Mouse (Mus musculus) limb, embryonic 12.5 days (tissue): ENCODE data around the gene Schip1. TPM values are rescaled to one million over a fixed set of nuclear protein-coding genes. Genes with fewer than 3 reads are reported as not detected.

ENCODE experiments used
- ATAC-seq: fragments of 200-750 bp; cut with Nextera tagmentation; 2 replicates; pipeline ENCODE4 v1.8.0; 2017; ENCODE audit warnings: low read depth, moderate TSS enrichment; ENCODE audit not compliant: insufficient number of reproducible peaks, insufficient read depth, low FRiP score, low TSS enrichment
- H3K27ac ChIP-seq: fragments of 300-500 bp; sonication (generic); 2 replicates; pipeline ENCODE4 v1.5.1; 2016; ENCODE audit warnings: mild to moderate bottlenecking, moderate library complexity
- H3K27me3 ChIP-seq: fragments of 300-500 bp; sonication (generic); 2 replicates; pipeline ENCODE4 v1.6.1; 2016; ENCODE audit warnings: mild to moderate bottlenecking, moderate library complexity
- H3K36me3 ChIP-seq: fragments of 300-500 bp; sonication (generic); 2 replicates; pipeline ENCODE4 v1.6.1; 2016; ENCODE audit warnings: mild to moderate bottlenecking, moderate library complexity
- H3K4me1 ChIP-seq: fragments of 300-500 bp; sonication (generic); replicated peaks from 2 replicates; pipeline ENCODE4 v1.6.1; 2016
- H3K4me2 ChIP-seq: fragments of 300-500 bp; sonication (generic); 2 replicates; pipeline ENCODE4 v1.6.1; 2016; ENCODE audit warnings: mild to moderate bottlenecking, moderate library complexity
- H3K4me3 ChIP-seq: fragments of 300-500 bp; sonication (generic); replicated peaks from 2 replicates; pipeline ENCODE4 v1.5.1; 2016; ENCODE audit warnings: mild to moderate bottlenecking
- H3K9ac ChIP-seq: fragments of 300-500 bp; sonication (generic); replicated peaks from 2 replicates; pipeline ENCODE4 v1.6.1; 2016; ENCODE audit warnings: mild to moderate bottlenecking, moderate library complexity
- H3K9me3 ChIP-seq: fragments of 300-500 bp; sonication (generic); 2 replicates; pipeline ENCODE4 v1.6.1; 2016; ENCODE audit warnings: mild to moderate bottlenecking, moderate library complexity
- WGBS: fragments of 180-500 bp; shearing (Covaris S2); methylation state at CpG from one replicate; pipeline ENCODE4 v1.1.7; 2016; 5-methylcytosine and 5-hydroxymethylcytosine counted together
- polyA plus RNA-seq: library from polyadenylated mRNA; unstranded; fragments of >200 nt; fragmentation: Nextera tagmentation; extraction: Ambion mirVana; gene quantifications from 2 replicates; pipeline ENCODE4 v1.2.1, GENCODE M21; 2016

Schip1 gene
- polyA plus RNA-seq, 1 experiment from 2014 or later, result 31.6 TPM

- H3K4me3 ChIP-seq, result no peak overlapping the region
- no peak for ATAC-seq
- H3K4me1 ChIP-seq, result peaks cover 13% of the 10 kb centered on the region
- H3K9ac ChIP-seq, result no peak overlapping the region
- no peak overlapping the region for H3K27ac ChIP-seq
- H3K4me2 ChIP-seq, result no peak overlapping the region
- H3K36me3 ChIP-seq, result no peaks in the 10 kb centered on the region
- no peaks in the 10 kb centered on the region for H3K9me3 ChIP-seq
- 91% methylated on average over 4 of the region's 4 CpGs for WGBS
- no peaks in the 10 kb centered on the region for H3K27me3 ChIP-seq
Measured at GRCm38 (mm10) chr3:68210422-68210821, 145.8 kb downstream of the Schip1 start.

- no peak overlapping the region for H3K4me2 ChIP-seq
- no peak overlapping the region for H3K4me3 ChIP-seq
- H3K4me1 ChIP-seq, result no peaks in the 10 kb centered on the region; the same call in 1 of the 2 replicates
- no peaks in the 10 kb centered on the region for H3K9me3 ChIP-seq
- no peaks in the 10 kb centered on the region for H3K27me3 ChIP-seq
- H3K27ac ChIP-seq, result no peak overlapping the region
- WGBS, result 90% methylated on average over 3 of the region's 3 CpGs
- no peak for ATAC-seq
- H3K9ac ChIP-seq, result no peak overlapping the region
- no peaks in the 10 kb centered on the region for H3K36me3 ChIP-seq
Measured at GRCm38 (mm10) chr3:68221452-68221851, 156.8 kb downstream of the Schip1 start.

DNA sequence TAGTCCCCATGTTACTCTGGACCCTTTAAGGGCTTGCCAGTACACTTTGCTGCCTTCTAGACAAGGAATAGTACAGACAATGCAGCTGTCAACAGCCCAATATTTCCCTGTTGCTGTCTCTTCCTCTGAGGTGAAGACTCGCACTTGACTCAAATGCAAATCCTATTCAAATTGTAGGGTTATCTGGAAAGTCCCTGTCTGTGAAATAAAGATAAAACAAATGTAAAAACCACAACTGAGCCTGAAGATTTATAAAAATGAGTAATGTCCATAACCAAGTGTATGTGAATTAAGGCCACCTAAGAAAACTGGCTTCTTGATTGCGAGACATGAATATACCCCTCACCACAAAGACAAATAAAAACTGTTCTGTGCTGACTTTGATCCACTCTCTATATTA, 175.3 kb downstream of the Schip1 start:
- H3K36me3 ChIP-seq, result no peaks in the 10 kb centered on the region
- H3K9ac ChIP-seq, result no peak overlapping the region
- no peak overlapping the region for H3K4me3 ChIP-seq
- no peaks in the 10 kb centered on the region for H3K27me3 ChIP-seq
- H3K27ac ChIP-seq, result no peak overlapping the region
- no peak for ATAC-seq
- 93% methylated on average over 2 of the region's 2 CpGs for WGBS
- no peak overlapping the region for H3K4me2 ChIP-seq
- no peaks in the 10 kb centered on the region for H3K9me3 ChIP-seq
- H3K4me1 ChIP-seq, result peaks cover 5% of the 10 kb centered on the region; the same call in 1 of the 2 replicates

DNA sequence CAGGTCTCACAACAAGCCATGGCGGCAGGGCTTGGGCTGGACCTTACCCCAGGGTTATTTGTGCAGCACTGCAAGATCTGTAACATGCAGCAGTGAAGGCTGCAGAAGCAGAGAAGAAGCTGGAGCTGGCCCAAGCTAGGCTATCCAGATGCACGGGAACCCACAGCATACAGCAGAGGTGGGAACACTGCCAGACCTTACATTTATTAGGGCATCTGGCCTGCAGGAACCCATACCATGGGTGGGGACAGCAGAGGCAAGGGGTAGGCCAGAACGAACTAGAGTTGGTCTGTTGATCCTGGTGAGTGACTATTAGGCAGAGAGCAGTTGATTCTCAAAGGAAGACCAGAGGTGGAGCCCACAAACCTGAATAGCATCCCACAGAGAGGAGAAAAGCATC, 178.6 kb downstream of the Schip1 start:
- H3K9ac ChIP-seq, result no peak overlapping the region
- no peak overlapping the region for H3K27ac ChIP-seq
- ATAC-seq, result peak; percentile 37; the same call in 1 of the 2 replicates
- peaks cover 5% of the 10 kb centered on the region; the same call in 1 of the 2 replicates for H3K4me1 ChIP-seq
- H3K27me3 ChIP-seq, result no peaks in the 10 kb centered on the region
- H3K4me2 ChIP-seq, result no peak overlapping the region
- 48% methylated on average over 3 of the region's 3 CpGs for WGBS
- no peaks in the 10 kb centered on the region for H3K36me3 ChIP-seq
- no peak overlapping the region for H3K4me3 ChIP-seq
- H3K9me3 ChIP-seq, result no peaks in the 10 kb centered on the region

GRCm38 (mm10) chr3:68246154-68246553, 181.6 kb downstream of the Schip1 start:
- WGBS, result 78% methylated on average over 4 of the region's 4 CpGs
- Histone ChIP-seq H3K4me1 (peaks cover 5% of the 10 kb centered on the region; the same call in 1 of the 2 replicates), H3K9me3 (no peaks in the 10 kb centered on the region), H3K36me3 (no peaks in the 10 kb centered on the region), H3K9ac (no peak overlapping the region), H3K27ac (no peak overlapping the region), H3K4me2 (no peak overlapping the region), H3K27me3 (no peaks in the 10 kb centered on the region), H3K4me3 (no peak overlapping the region)
- ATAC-seq, result no peak

GRCm38 (mm10) chr3:68250589-68250988, 186.0 kb downstream of the Schip1 start:
- WGBS, result 66% methylated on average over 2 of the region's 2 CpGs
- Histone ChIP-seq H3K4me2 (no peak overlapping the region), H3K4me1 (no peaks in the 10 kb centered on the region), H3K27me3 (no peaks in the 10 kb centered on the region), H3K4me3 (no peak overlapping the region), H3K36me3 (no peaks in the 10 kb centered on the region), H3K27ac (no peak overlapping the region), H3K9me3 (no peaks in the 10 kb centered on the region), H3K9ac (no peak overlapping the region)
- no peak for ATAC-seq

DNA sequence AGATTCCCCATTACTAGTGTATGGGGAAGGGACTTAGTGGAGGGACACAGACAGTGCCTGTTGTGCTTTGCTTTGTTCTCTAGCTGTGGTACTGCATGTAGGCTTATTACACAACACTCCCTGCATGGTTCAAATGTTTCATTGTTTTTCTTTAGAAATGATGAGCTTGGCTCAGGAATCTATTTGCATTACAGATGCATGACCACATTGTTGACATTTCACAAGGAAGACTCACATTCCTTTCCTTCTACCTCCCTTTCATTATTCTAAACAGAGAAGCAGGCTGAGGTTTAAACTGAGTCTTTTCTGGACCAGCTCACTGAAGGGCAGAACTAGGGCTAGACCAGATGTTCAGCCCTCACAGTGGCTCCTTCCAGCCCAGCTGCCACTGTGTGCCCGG, 187.7 kb downstream of the Schip1 start:
- Histone ChIP-seq H3K4me2 (no peak overlapping the region), H3K27ac (no peak overlapping the region), H3K27me3 (no peaks in the 10 kb centered on the region), H3K9ac (no peak overlapping the region), H3K9me3 (no peaks in the 10 kb centered on the region), H3K4me1 (no peaks in the 10 kb centered on the region), H3K36me3 (no peaks in the 10 kb centered on the region), H3K4me3 (no peak overlapping the region)
- WGBS, result 64% methylated on average over 1 of the region's 1 CpGs
- ATAC-seq, result no peak

GRCm38 (mm10) chr3:68262304-68262703, 197.7 kb downstream of the Schip1 start:
- Histone ChIP-seq H3K27ac (no peak overlapping the region), H3K36me3 (no peaks in the 10 kb centered on the region), H3K4me2 (no peak overlapping the region), H3K4me3 (no peak overlapping the region), H3K9me3 (no peaks in the 10 kb centered on the region), H3K4me1 (no peaks in the 10 kb centered on the region), H3K27me3 (no peaks in the 10 kb centered on the region), H3K9ac (no peak overlapping the region)
- WGBS, result 63% methylated on average over 6 of the region's 6 CpGs
- no peak for ATAC-seq

GRCm38 (mm10) chr3:68267905-68268304, 203.3 kb downstream of the Schip1 start:
- no peaks in the 10 kb centered on the region for H3K9me3 ChIP-seq
- H3K9ac ChIP-seq, result no peak overlapping the region
- no peak for ATAC-seq
- 90% methylated on average over 4 of the region's 4 CpGs for WGBS
- H3K4me3 ChIP-seq, result no peak overlapping the region
- H3K27ac ChIP-seq, result no peak overlapping the region
- H3K36me3 ChIP-seq, result no peaks in the 10 kb centered on the region
- H3K27me3 ChIP-seq, result no peaks in the 10 kb centered on the region
- H3K4me2 ChIP-seq, result no peak overlapping the region
- H3K4me1 ChIP-seq, result no peaks in the 10 kb centered on the region

- H3K4me2 ChIP-seq, result no peak overlapping the region
- no peaks in the 10 kb centered on the region for H3K36me3 ChIP-seq
- ATAC-seq, result no peak
- H3K9ac ChIP-seq, result no peak overlapping the region
- H3K27me3 ChIP-seq, result no peaks in the 10 kb centered on the region
- H3K4me3 ChIP-seq, result no peak overlapping the region
- no peak overlapping the region for H3K27ac ChIP-seq
- WGBS, result 54% methylated on average over 4 of the region's 4 CpGs
- H3K9me3 ChIP-seq, result no peaks in the 10 kb centered on the region
- no peaks in the 10 kb centered on the region for H3K4me1 ChIP-seq
Measured at GRCm38 (mm10) chr3:68269251-68269650, 204.6 kb downstream of the Schip1 start.

- 92% methylated on average over 6 of the region's 6 CpGs for WGBS
- H3K27ac ChIP-seq, result no peak overlapping the region
- H3K9me3 ChIP-seq, result no peaks in the 10 kb centered on the region
- ATAC-seq, result no peak
- no peak overlapping the region for H3K4me3 ChIP-seq
- no peak overlapping the region for H3K9ac ChIP-seq
- no peaks in the 10 kb centered on the region for H3K4me1 ChIP-seq
- no peak overlapping the region for H3K4me2 ChIP-seq
- H3K36me3 ChIP-seq, result no peaks in the 10 kb centered on the region
- no peaks in the 10 kb centered on the region for H3K27me3 ChIP-seq
Measured at GRCm38 (mm10) chr3:68270246-68270645, 205.6 kb downstream of the Schip1 start.

DNA sequence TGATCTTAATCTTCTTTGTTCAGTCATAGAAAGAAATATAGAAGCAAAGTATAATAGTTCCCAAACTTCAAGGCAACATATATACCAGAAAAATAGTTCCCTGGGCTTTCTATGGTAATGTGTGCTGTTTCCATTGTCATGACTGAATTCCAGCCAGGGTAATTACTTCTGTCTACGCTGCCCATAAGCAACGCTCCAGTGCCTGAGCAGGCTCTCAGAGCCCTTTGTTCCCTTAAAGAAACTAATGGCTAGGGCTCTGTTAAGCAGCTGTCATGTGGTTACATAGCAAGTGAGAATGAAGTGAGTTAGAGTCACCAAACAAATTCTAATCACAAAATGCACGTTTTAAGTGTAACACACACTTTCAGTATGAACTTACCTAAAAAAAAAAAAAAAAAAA, 206.9 kb downstream of the Schip1 start:
- WGBS, result 57% methylated on average over 3 of the region's 3 CpGs
- no peaks in the 10 kb centered on the region for H3K27me3 ChIP-seq
- no peaks in the 10 kb centered on the region for H3K9me3 ChIP-seq
- no peak for ATAC-seq
- no peak overlapping the region for H3K4me3 ChIP-seq
- no peak overlapping the region for H3K9ac ChIP-seq
- H3K4me2 ChIP-seq, result no peak overlapping the region
- H3K36me3 ChIP-seq, result no peaks in the 10 kb centered on the region
- no peak overlapping the region for H3K27ac ChIP-seq
- H3K4me1 ChIP-seq, result no peaks in the 10 kb centered on the region
